Mouse (Mus musculus): ENCODE measurements around the gene 9230110F15Rik.
"Not testable (repeated sequence)": the region's sequence is repeated elsewhere in the genome, so short reads cannot be mapped to it uniquely, and the experiment has no call there.

9230110F15Rik gene

DNA sequence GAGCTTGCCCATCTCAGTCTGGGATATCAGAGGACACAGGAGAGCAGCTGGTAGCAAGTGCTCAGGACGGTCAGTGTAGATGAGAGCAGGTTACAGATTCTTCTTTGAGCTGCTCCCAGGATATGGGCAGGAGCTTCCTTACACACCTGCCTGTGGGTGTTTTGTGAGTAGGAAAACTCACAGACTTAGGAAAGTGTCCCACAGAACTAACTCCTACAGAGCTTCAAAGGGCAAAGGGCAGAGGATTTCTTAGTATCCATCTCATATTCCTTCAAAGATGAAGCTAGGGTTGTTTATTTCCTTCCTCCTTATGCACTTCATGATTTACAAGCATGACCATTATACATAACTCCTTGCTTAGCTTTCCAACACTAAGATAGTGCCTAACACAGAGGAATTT lies at the start of gene 9230110F15Rik:
Gene 9230110F15Rik, minus strand, starts transcription at position 101 of the 400 bp plus-strand sequence.
- no peak for DNase-seq

DNA sequence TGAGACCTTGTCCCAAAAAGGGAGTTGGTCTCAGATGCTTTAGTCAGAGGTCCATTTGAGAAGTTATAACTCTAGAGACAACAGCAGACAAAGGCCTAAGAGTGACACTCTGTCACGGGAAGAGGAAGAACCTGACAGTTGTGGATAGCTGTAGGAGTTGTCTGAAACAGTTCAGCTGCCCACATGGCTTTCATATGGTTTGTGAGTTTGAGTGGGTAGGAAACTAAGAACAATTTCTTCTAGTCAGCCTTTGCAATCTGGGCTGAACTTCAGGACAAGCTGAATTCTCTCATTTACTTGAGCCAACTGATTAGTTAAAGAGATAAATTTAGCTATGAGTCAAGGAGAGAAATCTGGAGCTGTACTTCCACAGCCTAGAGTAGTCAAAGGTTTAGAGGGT lies 49.2 kb upstream of the 9230110F15Rik start:
- DNase-seq: not testable (repeated sequence)

DNA sequence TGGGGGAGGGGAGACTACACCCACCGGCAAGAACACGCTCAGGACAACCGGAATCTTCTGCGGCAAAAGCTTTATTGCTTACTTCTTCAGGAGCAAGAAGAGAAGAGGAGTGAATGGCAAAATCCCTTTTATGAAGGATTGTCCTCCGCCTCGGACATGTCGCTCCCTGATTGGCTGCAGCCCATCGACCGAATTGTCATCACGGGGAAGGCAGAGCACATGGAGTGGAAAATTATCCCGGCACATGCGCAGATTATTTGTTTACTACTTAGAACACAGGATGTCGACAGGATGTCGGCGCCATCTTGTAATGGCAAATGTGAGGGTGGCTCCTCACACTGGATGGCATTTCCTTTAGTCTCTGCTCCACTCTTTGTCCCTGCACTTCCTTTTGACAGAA lies 26.1 kb downstream of the 9230110F15Rik start:
- DNase-seq: not testable (repeated sequence)

DNA sequence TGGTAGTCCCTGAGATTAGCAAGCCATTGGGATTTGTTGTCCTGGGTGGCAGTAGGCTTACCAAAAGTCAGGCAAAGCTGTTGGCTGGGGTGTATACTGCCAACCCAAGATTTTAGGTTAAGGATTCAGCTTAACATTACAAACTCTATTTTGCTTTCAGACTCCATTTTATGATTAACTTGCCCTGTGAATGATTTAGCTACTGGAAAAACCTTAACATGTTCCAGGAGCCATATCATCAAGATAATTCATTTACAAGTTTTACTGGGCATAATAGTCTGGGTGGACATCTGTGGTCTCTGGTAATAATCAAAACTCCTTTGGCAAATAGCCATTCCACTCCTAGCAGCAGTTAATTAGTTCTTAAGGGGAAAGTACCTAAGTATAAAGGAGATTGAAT lies 45.8 kb downstream of the 9230110F15Rik start:
- DNase-seq: no peak

DNA sequence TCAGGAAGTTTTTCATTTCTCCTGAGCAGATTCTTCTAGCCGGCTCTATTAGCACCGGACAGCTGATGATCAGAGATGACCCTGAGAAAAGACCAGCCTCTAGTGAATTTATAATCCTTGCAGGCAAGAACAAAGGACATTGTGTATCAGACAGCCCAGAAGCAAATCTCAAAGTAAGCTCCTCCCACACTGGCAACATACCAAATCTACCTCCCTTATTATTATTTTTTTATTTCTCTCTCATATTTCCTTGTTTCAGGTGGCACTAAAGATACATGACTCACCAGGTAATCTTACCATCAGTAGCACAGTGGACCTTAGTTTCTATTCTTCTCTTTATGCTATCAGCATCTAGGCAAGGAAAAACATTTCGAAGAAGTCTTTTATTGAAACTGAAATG lies 53.9 kb downstream of the 9230110F15Rik start, which contains the start of the genes Gm27235 and D730048I06Rik:
Gene Gm27235, minus strand, starts transcription at position 101 of the 400 bp plus-strand sequence.
Gene D730048I06Rik, minus strand, starts transcription at position 112 of the 400 bp plus-strand sequence.
- no peak for DNase-seq

Data from cerebellum, adult 8-10 months (tissue).